Mouse (Mus musculus) layer of hippocampus, postnatal 14 days (tissue): ENCODE data around the gene AL731706.2. TPM values are rescaled to one million over a fixed set of nuclear protein-coding genes. Genes with fewer than 3 reads are reported as not detected.

Experiments used
- total RNA-seq, 2 experiments: library from RNA; stranded (reverse); gene quantifications; 2 replicates each; pipeline ENCODE4 v1.2.3; 2021

Gene AL731706.2
- total RNA-seq, 2 experiments from 2014 or later = 13.6 to 16.9 TPM

Other genes with a start within 250 kb of the AL731706.2 start
- 1,000 to 10,000 TPM; 1,518 to 1,540 TPM for gene Snap25, start 172.2 kb downstream of the AL731706.2 start, total RNA-seq
- gene Slx4ip, start 5.5 kb upstream of the AL731706.2 start, total RNA-seq = 1 to 10 TPM; 7.5 to 7.6 TPM
- gene AL731706.1, start 5.7 kb upstream of the AL731706.2 start, total RNA-seq = 10 to 100 TPM; 11.4 to 19.8 TPM
- gene Mkks, start 5.7 kb upstream of the AL731706.2 start, total RNA-seq = 10 to 100 TPM; 22.8 to 27.7 TPM
- gene Jag1, start 231.0 kb upstream of the AL731706.2 start, total RNA-seq = 1 to 10 TPM; 9.2 to 9.7 TPM